Mouse (Mus musculus): ENCODE data around the gene Prex1. TPM values are rescaled to one million over a fixed set of nuclear protein-coding genes. Genes with fewer than 3 reads are reported as not detected.

Gene Prex1
- polyA plus RNA-seq, 1 experiment from 2014 or later, result 25.5 TPM

DNA sequence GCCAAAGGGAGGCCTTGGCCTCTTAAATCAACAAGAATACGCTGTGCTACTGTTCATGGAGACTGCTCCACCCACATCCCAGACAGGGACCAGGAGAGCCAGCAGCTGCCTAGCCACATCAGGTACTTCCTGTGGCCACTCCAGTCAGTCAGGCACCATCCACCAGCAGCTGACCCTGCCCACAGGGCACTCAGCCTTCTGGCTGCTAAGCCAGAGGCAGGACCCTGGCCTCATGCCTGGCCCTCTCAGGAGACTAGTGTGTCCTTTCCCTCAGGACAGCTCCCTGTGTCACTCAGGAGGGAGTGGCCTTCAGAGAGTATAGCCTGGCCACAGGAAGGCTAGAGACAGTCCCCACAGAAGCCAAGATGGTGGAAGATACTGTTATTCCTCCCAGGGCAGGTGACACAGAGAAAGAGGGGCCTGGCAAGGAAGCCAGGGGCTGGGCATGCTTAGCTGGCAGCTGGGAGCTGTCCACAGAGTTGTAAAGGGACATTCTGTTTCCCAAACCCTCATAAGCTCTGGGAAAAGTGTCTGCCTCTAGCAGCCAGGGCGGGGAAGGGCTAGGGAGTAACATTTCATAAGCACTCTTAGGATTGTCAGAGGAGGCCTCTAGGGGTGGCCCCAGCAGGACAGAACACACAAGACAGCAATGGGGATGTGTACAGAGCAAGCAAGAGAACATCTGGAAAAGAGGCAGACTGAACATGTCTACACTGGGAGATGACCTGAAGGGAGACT, 98.1 kb downstream of the Prex1 start:
- H3K4me3 ChIP-seq (replicated peaks), result no peak overlapping the region
- no peak overlapping the region for H3K4me2 ChIP-seq (replicated peaks)
- no peaks in the 10 kb centered on the region for H3K9me3 ChIP-seq (replicated peaks)
- 83% methylated on average over 2 of the region's 2 CpGs for WGBS
- no peaks in the 10 kb centered on the region for H3K4me1 ChIP-seq
- H3K36me3 ChIP-seq, result peaks cover 19% of the 10 kb centered on the region; the same call in 1 of the 2 replicates
- H3K27ac ChIP-seq (replicated peaks), result no peak overlapping the region
- H3K27me3 ChIP-seq, result no peaks in the 10 kb centered on the region
- no peak for ATAC-seq (ENCODE audit: insufficient number of reproducible peaks, low FRiP score, low TSS enrichment, low read depth)
- H3K9ac ChIP-seq, result no peak overlapping the region

DNA sequence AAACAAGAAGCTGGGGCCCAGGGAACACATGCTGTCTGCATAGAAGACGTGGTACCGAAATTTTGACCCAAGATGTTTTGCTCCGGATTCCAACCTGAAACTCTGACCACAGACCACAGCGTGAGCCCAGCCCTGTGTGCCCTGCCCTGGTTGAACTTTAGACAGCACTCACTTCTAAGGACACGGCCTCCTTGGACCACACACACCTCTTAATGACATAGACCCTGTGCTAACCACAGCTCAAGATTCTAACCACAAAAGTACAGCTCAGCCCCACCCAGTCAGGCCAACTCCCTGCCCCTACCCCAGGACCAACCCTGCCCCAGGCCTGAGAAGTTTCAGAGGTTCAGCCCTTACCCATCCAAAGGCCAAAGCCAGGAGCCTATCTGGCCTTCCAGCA, 103.4 kb downstream of the Prex1 start:
- ATAC-seq (ENCODE audit: insufficient number of reproducible peaks, low FRiP score, low TSS enrichment, low read depth), result peak; percentile 48; the same call in 1 of the 2 replicates
- Histone ChIP-seq H3K4me2 (replicated peaks) (no peak overlapping the region), H3K9me3 (replicated peaks) (no peaks in the 10 kb centered on the region), H3K27me3 (no peaks in the 10 kb centered on the region), H3K27ac (replicated peaks) (no peak overlapping the region), H3K9ac (no peak overlapping the region), H3K4me3 (replicated peaks) (no peak overlapping the region), H3K4me1 (peaks cover 45% of the 10 kb centered on the region), H3K36me3 (peaks cover 8% of the 10 kb centered on the region; the same call in 1 of the 2 replicates)
- 78% methylated on average over 5 of the region's 5 CpGs for WGBS

DNA sequence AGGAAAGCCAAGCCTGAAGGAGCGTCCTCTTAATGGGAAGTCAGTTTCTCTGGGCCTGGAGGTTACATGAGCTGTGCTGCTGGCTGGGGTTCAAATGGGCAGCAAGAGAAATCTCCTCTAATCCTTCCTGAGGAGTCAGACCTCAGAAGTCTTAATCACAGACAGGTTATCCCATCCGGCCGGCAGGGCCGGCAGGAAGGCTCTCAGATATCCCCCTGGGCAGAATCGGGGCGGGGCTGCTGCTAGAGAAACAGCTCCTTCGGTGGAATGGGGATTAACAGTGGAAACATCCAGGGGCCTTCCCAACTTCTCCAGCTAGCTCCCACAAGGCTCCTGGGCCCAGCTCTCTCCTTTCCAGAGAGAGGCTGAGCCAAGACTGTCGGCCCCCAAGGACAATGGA, 105.1 kb downstream of the Prex1 start:
- no peaks in the 10 kb centered on the region for H3K27me3 ChIP-seq
- no peak overlapping the region for H3K4me2 ChIP-seq (replicated peaks)
- H3K4me1 ChIP-seq, result peaks cover 52% of the 10 kb centered on the region
- H3K27ac ChIP-seq (replicated peaks), result peak overlapping the region; percentile 5; the same call in 1 of the 2 replicates
- no peaks in the 10 kb centered on the region for H3K9me3 ChIP-seq (replicated peaks)
- no peak overlapping the region for H3K4me3 ChIP-seq (replicated peaks)
- WGBS, result 11% methylated on average over 8 of the region's 8 CpGs
- no peak overlapping the region for H3K9ac ChIP-seq
- H3K36me3 ChIP-seq, result peaks cover 8% of the 10 kb centered on the region; the same call in 1 of the 2 replicates
- no peak for ATAC-seq (ENCODE audit: insufficient number of reproducible peaks, low FRiP score, low TSS enrichment, low read depth)

DNA sequence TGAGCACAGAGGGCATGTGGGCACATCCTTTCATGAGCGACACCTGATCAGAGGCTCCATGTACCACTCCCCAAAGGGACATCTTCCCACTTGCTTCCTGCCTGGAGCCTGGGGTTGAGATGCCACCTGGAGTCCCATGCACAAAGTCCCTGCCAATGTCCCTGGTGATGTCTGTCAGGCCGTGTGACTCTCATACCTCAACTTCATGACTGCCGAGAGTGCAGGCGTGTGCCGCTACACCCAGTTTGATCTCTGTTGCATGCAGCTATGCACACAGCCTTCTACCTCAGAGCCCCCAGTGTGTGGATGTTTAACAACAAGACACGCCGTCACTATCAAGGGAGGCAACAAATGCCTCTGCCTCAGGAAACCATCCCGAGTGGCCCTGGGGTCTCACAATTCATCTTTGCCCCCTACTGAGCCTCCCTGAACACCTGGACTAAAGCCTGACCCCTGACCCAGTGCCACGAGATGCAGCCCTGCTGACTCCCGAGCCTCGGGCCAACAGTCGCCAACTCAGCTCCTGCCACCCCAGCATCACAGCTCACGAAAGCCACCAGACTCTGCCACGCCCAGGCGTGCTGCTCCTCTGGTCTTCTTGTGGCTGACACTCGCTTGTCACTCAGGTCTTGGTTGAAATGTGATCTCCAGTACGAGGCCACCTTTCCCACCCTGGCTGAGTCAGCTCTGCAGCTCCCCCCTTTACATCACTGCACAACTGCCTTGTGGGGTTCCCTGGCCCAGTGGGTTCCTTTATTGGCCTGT, 107.0 kb downstream of the Prex1 start:
- WGBS, result 64% methylated on average over 17 of the region's 17 CpGs
- Histone ChIP-seq H3K9ac (no peak overlapping the region), H3K9me3 (replicated peaks) (no peaks in the 10 kb centered on the region), H3K27me3 (no peaks in the 10 kb centered on the region), H3K27ac (replicated peaks) (0 out of 2 replicates have a peak overlapping the region, but pooled peaks have one; percentile 29), H3K4me1 (peaks cover 52% of the 10 kb centered on the region), H3K36me3 (0 out of 2 replicates have a peak, but pooled peaks cover 7% of the 10 kb centered on the region), H3K4me3 (replicated peaks) (no peak overlapping the region), H3K4me2 (replicated peaks) (no peak overlapping the region)
- ATAC-seq (ENCODE audit: insufficient number of reproducible peaks, low FRiP score, low TSS enrichment, low read depth), result no peak

DNA sequence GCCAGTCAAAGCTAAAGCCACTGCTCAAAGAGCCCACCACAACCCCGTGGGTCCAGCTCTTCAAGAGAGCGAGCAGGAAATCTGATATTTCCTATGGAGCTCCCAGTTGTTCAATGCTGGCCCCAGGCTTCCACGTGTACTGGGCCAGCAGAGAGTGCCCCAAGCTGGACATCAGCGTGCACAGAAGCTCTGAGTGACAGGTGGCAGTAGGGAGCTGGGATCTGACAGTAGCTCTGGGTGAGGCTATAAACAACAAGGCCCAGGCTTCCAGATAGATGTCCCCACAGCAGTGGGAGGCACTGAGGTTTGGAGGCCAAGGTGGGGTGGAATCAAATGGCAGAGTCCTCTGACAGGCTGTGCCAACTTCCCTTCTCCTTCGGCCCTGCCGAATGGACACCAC, 107.6 kb downstream of the Prex1 start:
- Histone ChIP-seq H3K4me2 (replicated peaks) (no peak overlapping the region), H3K9ac (no peak overlapping the region), H3K4me3 (replicated peaks) (no peak overlapping the region), H3K4me1 (peaks cover 52% of the 10 kb centered on the region), H3K27ac (replicated peaks) (peak overlapping the region; percentile 29; the same call in 1 of the 2 replicates), H3K36me3 (0 out of 2 replicates have a peak, but pooled peaks cover 12% of the 10 kb centered on the region), H3K27me3 (no peaks in the 10 kb centered on the region), H3K9me3 (replicated peaks) (no peaks in the 10 kb centered on the region)
- ATAC-seq (ENCODE audit: insufficient number of reproducible peaks, low FRiP score, low TSS enrichment, low read depth), result no peak
- WGBS, result 39% methylated on average over 6 of the region's 6 CpGs

DNA sequence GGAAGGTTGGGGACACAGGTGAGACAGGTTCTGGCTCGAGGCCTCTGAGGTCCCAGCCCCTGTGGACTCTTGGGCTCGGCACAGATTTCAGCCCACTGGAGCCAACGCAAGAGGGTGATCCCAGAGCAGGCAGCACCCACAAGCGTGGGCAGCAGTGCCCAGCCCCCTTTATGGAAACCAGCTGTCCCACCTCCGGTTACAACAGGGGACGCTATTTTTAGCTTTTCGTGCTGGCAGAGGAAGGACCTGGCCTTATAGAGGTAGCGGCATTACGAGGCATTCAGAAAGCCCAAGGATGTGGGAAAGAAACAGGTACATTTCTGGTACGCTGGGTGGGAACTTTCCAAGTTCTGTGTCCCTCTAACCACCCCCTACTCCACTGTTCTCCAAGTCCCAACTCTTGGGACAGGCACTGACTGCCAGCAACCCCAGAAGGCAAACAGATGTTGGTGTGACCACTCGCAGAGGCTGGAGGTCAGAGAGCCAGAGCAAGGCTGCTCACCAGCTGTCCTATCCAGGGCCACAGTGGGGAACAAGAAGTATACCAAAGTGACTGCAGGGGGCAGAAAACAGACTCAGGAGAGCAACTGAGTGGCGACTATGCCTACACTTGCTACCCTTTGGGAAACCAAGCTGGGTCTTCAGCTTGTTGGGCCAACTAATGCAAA, 108.3 kb downstream of the Prex1 start:
- Histone ChIP-seq H3K27me3 (no peaks in the 10 kb centered on the region), H3K36me3 (peaks cover 18% of the 10 kb centered on the region; the same call in 1 of the 2 replicates), H3K27ac (replicated peaks) (peak overlapping the region; percentile 29; the same call in 1 of the 2 replicates), H3K4me1 (peaks cover 52% of the 10 kb centered on the region), H3K4me3 (replicated peaks) (no peak overlapping the region), H3K9me3 (replicated peaks) (no peaks in the 10 kb centered on the region), H3K4me2 (replicated peaks) (no peak overlapping the region), H3K9ac (no peak overlapping the region)
- 45% methylated on average over 12 of the region's 12 CpGs for WGBS
- ATAC-seq (ENCODE audit: insufficient number of reproducible peaks, low FRiP score, low TSS enrichment, low read depth), result no peak

DNA sequence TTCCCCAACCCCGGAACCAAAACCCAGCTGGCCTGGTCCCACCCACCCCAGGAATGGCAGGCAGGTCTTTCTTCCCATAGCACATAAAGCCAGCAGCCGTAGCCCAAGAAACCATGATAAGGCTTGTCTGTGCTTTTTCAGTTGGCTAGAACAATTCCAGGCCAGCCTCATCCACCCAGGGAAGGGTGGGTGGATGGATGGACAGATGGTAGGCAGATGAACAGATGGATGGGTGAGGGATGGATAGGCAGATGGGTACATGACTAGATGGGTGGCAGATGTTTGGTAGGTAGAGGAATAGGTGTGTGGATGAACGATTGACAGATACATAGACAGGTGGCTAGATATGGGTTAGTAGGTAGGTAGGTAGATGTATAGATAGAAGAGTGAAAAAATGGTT, 110.7 kb downstream of the Prex1 start:
- H3K9ac ChIP-seq, result no peak overlapping the region
- H3K4me3 ChIP-seq (replicated peaks), result no peak overlapping the region
- no peaks in the 10 kb centered on the region for H3K9me3 ChIP-seq (replicated peaks)
- H3K27me3 ChIP-seq, result no peaks in the 10 kb centered on the region
- H3K27ac ChIP-seq (replicated peaks), result no peak overlapping the region
- peaks cover 27% of the 10 kb centered on the region for H3K36me3 ChIP-seq
- 96% methylated on average over 3 of the region's 3 CpGs for WGBS
- peaks cover 30% of the 10 kb centered on the region for H3K4me1 ChIP-seq
- no peak overlapping the region for H3K4me2 ChIP-seq (replicated peaks)
- ATAC-seq (ENCODE audit: insufficient number of reproducible peaks, low FRiP score, low TSS enrichment, low read depth), result no peak

DNA sequence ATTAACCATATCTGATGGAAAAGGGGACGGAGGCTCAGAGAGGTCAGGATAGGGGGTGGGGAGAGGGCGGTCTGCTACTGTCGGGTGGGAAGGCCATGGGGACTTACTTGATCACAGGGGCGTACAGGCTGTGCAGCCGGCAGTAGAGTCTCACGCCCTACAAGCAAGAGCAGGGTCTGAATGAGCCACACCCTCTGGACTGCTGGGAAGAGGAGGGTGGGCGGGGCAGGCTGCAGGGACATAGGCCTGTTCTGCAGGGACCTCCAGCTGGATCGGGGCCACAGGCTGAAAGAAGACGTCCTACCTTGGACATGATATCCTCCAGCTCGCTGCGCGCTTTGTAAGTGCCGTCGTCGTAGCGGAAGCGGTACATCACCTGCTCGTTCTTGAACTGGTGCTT, 112.2 kb downstream of the Prex1 start:
- Histone ChIP-seq H3K27ac (replicated peaks) (no peak overlapping the region), H3K4me1 (peaks cover 19% of the 10 kb centered on the region), H3K27me3 (no peaks in the 10 kb centered on the region), H3K9ac (no peak overlapping the region), H3K4me2 (replicated peaks) (no peak overlapping the region), H3K9me3 (replicated peaks) (no peaks in the 10 kb centered on the region), H3K4me3 (replicated peaks) (no peak overlapping the region), H3K36me3 (peaks cover 27% of the 10 kb centered on the region)
- ATAC-seq (ENCODE audit: insufficient number of reproducible peaks, low FRiP score, low TSS enrichment, low read depth), result no peak
- 86% methylated on average over 18 of the region's 18 CpGs for WGBS

DNA sequence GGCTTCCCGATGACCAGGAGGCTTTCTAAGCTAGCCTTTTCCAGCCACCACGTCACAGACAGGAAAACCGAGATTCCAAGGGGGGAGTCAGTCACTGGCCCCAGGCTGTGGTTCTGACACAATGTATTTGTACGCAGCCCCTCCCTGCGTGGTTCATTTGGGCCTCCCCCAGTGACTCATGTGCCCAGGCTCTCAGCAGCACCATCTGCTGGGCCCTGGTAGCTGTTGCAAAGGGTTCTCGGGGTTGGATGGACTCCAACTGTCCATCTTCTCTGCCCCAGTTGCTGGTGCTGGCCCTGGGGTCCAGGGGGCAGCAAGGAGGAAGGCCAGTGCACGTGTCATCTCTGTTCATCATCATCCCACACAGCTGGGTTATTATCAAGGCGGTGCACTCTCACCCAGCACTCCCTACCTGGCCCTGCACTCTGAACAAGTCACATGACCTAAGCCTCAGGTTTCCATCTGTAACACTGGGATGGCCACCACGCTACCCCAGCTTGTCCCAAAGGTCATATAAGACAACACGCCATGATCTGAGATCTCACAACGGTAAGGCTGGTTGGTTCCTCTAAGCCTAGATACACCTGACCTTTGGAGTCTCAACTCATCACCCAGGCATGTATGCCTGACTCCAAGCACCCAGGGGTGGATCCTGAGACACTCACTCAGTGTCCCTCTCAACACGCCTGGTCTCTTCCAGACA, 115.0 kb downstream of the Prex1 start:
- Histone ChIP-seq H3K27ac (replicated peaks) (no peak overlapping the region), H3K4me2 (replicated peaks) (no peak overlapping the region), H3K4me1 (0 out of 2 replicates have a peak, but pooled peaks cover 10% of the 10 kb centered on the region), H3K27me3 (no peaks in the 10 kb centered on the region), H3K9ac (no peak overlapping the region), H3K9me3 (replicated peaks) (no peaks in the 10 kb centered on the region), H3K36me3 (peaks cover 27% of the 10 kb centered on the region), H3K4me3 (replicated peaks) (no peak overlapping the region)
- WGBS, result 77% methylated on average over 12 of the region's 12 CpGs
- ATAC-seq (ENCODE audit: insufficient number of reproducible peaks, low FRiP score, low TSS enrichment, low read depth), result no peak

DNA sequence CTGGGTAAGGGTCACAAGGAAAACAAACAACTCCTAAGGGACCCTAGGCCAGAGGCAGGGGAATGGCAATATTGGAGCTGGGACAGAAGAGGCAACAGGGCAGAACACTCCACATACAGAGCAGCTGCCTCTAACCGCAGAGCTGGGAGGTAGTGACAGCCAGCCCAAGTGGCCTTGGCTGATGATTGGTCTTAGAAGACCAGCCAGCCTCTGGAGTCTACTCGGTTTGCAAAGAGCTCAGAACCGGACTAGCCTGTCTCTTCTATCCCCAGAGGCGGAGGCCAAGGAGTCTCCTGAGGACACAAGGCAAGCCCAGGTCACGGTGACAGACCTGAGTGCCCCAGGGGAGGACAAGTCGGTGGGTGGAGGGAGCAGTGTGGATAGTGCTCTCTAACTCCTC, 115.9 kb downstream of the Prex1 start:
- Histone ChIP-seq H3K9ac (no peak overlapping the region), H3K36me3 (peaks cover 27% of the 10 kb centered on the region), H3K27ac (replicated peaks) (no peak overlapping the region), H3K4me1 (peaks cover 11% of the 10 kb centered on the region; the same call in 1 of the 2 replicates), H3K4me2 (replicated peaks) (no peak overlapping the region), H3K9me3 (replicated peaks) (no peaks in the 10 kb centered on the region), H3K4me3 (replicated peaks) (no peak overlapping the region), H3K27me3 (no peaks in the 10 kb centered on the region)
- no peak for ATAC-seq (ENCODE audit: insufficient number of reproducible peaks, low FRiP score, low TSS enrichment, low read depth)
- WGBS, result 61% methylated on average over 6 of the region's 6 CpGs
